Mouse (Mus musculus) R1 (cell line): ENCODE measurements at regions not wholly inside any gene's neighbourhood (a gene's known extent, or its start where the extent isn't known, plus 50 kb on each side); places are given as distances from the start of the nearest gene placed in this dataset.

Experiments used
- DNase-seq: peaks from one replicate; pipeline ENCODE4 v3.0.0-alpha.2; 2018; ENCODE audit warnings: low read depth, low spot score

- DNase-seq: no peak
These were observed 175.4 kb upstream of the Dapk1 start for GRCm38 (mm10) chr13:60426192-60426840.

GRCm38 (mm10) chr13:60427077-60427476, 174.7 kb upstream of the Dapk1 start:
- DNase-seq: no peak

GRCm38 (mm10) chr13:60427755-60428385, 173.9 kb upstream of the Dapk1 start:
- no peak for DNase-seq

- DNase-seq: peak; percentile 70
These were observed 172.6 kb upstream of the Dapk1 start for GRCm38 (mm10) chr13:60429148-60429547.

- no peak for DNase-seq
These were observed 170.3 kb upstream of the Dapk1 start for GRCm38 (mm10) chr13:60431412-60431811.

GRCm38 (mm10) chr13:60434221-60435210, 167.2 kb upstream of the Dapk1 start:
- DNase-seq: peak; percentile 96

- no peak for DNase-seq
These were observed 166.4 kb upstream of the Dapk1 start for GRCm38 (mm10) chr13:60435333-60435732.

GRCm38 (mm10) chr13:60438177-60438576, 163.6 kb upstream of the Dapk1 start:
- DNase-seq: no peak

GRCm38 (mm10) chr13:60440586-60440985, 161.2 kb upstream of the Dapk1 start:
- DNase-seq: no peak

- no peak for DNase-seq
These were observed 156.6 kb upstream of the Dapk1 start for GRCm38 (mm10) chr13:60445164-60445563.

- no peak for DNase-seq
These were observed 154.8 kb upstream of the Dapk1 start for GRCm38 (mm10) chr13:60446926-60447325.

- peak; percentile 86 for DNase-seq
These were observed 150.8 kb upstream of the Dapk1 start for GRCm38 (mm10) chr13:60450721-60451506.

GRCm38 (mm10) chr13:60453821-60454483, 147.8 kb upstream of the Dapk1 start:
- DNase-seq: peak; percentile 27

GRCm38 (mm10) chr13:60455033-60455619, 146.6 kb upstream of the Dapk1 start:
- DNase-seq: peak; percentile 90

GRCm38 (mm10) chr13:60455863-60456551, 145.7 kb upstream of the Dapk1 start:
- no peak for DNase-seq

- DNase-seq: no peak
These were observed 144.5 kb upstream of the Dapk1 start for GRCm38 (mm10) chr13:60457277-60457676.

GRCm38 (mm10) chr13:60459002-60459401, 142.7 kb upstream of the Dapk1 start:
- DNase-seq: no peak

GRCm38 (mm10) chr13:60466553-60467313, 135.0 kb upstream of the Dapk1 start:
- DNase-seq: no peak
